Mouse (Mus musculus): ENCODE measurements around the gene Idi2. TPM values are rescaled to one million over a fixed set of nuclear protein-coding genes. Genes with fewer than 3 reads are reported as not detected.
"Not testable (repeated sequence)": the region's sequence is repeated elsewhere in the genome, so short reads cannot be mapped to it uniquely, and the experiment has no call there.

Idi2 gene
- total RNA-seq (2021), result not detected

DNA sequence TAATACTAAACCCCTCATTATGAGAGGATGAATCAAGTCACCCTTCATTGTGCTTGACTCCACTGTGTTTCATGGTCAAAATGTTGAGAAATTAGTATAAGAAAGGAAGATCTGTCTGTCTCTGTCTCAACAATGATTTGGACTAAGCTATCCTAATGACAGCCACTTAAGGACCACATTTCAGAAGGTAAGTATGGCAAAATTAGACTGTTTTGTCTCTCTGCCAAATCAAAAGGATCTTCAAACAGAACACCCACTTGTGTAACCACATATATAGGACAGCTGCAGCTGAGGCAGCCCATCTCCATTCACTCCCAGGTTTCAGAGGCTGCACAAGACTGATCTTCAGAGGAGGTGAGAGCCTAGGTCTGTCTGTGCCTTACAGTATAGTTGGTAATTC lies at the start of gene Idi2:
TSS of gene Idi2 (plus strand) at position 301 of the 400 bp plus-strand sequence.
- DNase-seq (ENCODE audit: low spot score); intact Hi-C loops (cut with DNase I): not testable (repeated sequence)

DNA sequence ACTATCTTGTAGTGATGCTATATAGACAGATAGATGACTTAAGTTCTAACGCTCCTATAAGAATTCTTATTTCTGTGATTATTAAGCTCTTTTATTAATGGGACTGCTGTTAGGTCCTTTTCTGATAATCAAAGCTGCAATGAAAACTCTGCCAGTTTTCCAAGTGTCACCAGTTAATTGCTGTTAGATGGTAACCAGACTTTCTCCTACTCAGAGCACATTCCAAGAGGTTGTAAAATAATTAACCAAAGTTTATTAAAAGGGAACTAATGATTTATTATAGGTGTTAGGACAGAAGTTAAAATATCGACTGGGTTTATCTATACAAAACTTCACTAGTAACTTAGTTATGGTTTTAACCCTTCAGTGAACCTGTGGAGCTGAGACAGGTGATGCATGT lies 46.7 kb upstream of the Idi2 start:
- intact Hi-C loops (cut with DNase I); DNase-seq (ENCODE audit: low spot score): not testable (repeated sequence)

DNA sequence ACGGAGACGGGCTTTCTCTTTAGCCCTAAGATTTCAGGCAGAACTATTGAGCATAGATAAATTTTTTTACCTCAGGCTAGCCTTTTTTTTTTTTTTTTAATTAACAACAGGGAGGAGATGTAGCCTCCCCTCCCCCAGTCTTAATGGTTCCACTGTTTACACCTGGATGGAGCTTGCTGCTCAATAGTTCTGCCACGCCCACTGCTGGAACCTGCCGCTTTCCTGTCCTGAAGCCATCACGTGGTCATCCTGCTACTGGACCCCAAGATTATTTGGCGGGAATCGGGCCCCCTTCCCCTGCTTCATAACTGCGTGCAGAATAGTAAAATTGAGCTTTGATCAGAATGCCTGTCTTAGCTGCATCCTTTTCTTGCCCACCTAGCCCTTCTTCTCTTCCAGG lies 38.8 kb upstream of the Idi2 start:
- intact Hi-C loops (cut with DNase I); DNase-seq (ENCODE audit: low spot score): not testable (repeated sequence)

DNA sequence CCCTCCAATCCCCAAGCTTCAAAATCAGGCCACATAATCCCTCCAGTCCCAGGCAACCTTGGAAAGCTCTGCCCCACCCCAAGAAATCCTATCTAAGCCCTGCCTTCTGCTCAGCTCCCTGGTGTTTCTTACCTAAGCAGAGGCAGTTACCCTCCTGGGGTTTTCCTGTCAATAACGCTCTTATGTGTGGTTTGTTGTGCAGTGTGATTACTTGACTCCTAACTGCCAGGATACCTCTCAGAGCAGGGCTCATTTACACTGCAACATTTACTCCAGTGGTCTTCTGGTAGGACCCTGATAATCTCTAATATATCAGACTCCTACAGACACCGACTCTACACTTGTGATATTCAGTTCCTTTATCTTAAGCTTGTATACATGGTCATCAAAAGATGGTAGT lies 19.2 kb upstream of the Idi2 start:
- intact Hi-C loops (cut with DNase I), result no loop called here
- no peak for DNase-seq (ENCODE audit: low spot score)

DNA sequence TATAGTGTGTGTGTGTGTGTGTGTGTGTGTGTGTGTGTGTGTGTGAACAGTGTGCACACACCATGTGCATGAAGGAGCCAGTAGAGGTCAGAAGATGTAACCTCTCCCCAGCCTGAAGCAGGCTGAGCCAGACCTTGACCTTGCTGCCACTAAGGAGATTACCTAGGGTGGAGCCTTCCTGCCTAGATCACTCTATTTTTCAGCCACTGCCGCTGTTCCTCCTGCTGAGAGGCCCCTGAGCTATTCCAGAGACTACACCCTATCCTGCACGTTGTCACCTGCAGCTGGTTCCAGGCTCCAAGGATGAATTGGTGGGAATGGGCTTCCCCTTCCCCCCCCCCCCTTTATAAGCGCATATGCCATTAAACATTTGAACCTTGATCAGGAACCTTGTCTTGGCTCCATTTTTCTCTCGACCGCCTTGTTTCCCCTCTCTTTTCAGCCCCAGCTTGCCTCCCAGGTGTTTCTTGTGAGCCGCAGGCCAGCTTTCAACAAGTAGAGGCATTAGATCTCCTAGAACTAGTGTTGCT lies 15.0 kb upstream of the Idi2 start:
- DNase-seq (ENCODE audit: low spot score); intact Hi-C loops (cut with DNase I): not testable (repeated sequence)

DNA sequence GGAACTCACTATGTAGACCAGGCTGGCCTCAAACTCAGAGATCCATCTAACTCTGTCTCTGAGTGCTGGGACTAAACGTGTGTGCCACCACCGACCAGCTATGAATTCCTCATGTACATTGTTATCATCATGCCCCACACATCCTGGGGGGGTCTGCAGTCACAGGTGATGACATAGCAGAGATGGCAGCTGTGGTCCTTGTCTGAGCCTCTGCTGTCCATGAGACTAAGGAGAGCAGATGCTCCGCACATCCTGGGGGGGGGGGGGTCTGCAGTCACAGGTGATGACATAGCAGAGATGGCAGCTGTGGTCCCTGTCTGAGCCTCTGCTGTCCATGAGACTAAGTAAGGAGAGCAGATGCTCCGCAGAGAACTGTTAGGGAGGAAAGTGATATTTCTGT lies 11.6 kb upstream of the Idi2 start:
- intact Hi-C loops (cut with DNase I); DNase-seq (ENCODE audit: low spot score): not testable (repeated sequence)

DNA sequence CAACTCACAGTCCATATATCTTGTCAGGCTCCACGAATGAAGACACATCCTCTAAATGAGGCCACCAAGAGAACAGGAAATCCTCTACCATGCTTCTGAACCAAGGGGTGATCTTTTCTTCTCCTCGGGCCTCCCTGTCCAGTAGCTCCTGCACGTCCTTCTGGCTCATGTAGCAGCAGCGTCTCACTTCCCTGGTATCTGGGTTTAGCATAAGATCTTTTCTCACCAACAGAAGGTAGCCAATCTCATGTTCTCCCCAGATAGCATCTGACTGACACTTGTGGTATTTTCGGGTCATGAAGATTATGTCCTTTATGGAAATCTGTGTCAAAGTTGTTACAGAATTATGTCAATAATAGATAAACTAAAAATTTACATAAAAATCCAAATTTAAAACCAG lies 11.0 kb upstream of the Idi2 start:
- intact Hi-C loops (cut with DNase I); DNase-seq (ENCODE audit: low spot score): not testable (repeated sequence)

DNA sequence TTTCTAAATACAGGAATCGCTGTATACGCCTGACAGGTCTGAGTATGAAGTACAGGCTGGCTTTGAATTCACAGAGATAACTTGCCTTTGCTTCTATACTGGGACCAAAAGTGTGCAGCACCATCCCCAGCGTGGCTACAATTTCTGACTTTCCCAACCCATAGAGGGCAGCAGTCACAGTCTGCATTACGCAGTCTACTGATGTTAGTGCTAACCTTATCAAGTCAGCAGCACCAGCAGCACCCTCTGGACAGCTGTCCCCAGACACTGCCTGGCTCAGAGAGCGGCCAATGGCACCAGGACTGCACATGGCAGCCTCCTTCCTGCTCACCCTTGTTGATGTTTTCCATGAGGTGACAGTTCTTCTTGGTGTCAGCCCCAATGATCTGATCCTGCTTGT lies 8.8 kb upstream of the Idi2 start:
- DNase-seq (ENCODE audit: low spot score); intact Hi-C loops (cut with DNase I): not testable (repeated sequence)

DNA sequence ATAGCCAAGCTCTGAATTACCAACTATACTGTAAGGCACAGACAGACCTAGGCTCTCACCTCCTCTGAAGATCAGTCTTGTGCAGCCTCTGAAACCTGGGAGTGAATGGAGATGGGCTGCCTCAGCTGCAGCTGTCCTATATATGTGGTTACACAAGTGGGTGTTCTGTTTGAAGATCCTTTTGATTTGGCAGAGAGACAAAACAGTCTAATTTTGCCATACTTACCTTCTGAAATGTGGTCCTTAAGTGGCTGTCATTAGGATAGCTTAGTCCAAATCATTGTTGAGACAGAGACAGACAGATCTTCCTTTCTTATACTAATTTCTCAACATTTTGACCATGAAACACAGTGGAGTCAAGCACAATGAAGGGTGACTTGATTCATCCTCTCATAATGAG lies 4.5 kb upstream of the Idi2 start, which contains the start of gene Gm9745:
TSS of gene Gm9745 (minus strand) at position 101 of the 400 bp plus-strand sequence.
- DNase-seq (ENCODE audit: low spot score); intact Hi-C loops (cut with DNase I): not testable (repeated sequence)

DNA sequence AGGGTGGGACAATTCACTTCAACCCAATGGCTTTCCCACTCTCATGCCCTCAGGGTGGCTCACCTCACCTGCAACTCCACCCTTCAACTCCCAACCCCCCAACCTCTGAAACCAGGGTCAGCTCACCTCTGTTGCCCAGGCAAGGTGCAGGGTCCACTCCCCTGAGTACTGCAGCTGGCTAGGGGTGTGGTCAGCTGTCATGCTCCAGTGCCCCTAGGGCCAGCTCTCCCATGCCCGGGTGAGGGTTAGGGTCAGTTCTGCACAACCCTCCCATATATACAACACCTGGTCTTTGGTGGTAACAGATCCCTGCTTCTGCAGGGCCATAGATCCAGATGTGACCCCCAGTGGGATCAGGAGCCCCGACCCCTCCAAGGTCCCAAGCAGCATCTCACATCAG lies 2.5 kb downstream of the Idi2 start:
- DNase-seq (ENCODE audit: low spot score); intact Hi-C loops (cut with DNase I): not testable (repeated sequence)

DNA sequence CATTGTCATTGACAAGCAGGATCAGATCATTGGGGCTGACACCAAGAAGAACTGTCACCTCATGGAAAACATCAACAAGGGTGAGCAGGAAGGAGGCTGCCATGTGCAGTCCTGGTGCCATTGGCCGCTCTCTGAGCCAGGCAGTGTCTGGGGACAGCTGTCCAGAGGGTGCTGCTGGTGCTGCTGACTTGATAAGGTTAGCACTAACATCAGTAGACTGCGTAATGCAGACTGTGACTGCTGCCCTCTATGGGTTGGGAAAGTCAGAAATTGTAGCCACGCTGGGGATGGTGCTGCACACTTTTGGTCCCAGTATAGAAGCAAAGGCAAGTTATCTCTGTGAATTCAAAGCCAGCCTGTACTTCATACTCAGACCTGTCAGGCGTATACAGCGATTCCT lies 4.2 kb downstream of the Idi2 start:
- intact Hi-C loops (cut with DNase I); DNase-seq (ENCODE audit: low spot score): not testable (repeated sequence)

DNA sequence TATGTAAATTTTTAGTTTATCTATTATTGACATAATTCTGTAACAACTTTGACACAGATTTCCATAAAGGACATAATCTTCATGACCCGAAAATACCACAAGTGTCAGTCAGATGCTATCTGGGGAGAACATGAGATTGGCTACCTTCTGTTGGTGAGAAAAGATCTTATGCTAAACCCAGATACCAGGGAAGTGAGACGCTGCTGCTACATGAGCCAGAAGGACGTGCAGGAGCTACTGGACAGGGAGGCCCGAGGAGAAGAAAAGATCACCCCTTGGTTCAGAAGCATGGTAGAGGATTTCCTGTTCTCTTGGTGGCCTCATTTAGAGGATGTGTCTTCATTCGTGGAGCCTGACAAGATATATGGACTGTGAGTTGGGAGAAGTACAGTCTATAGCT lies 6.4 kb downstream of the Idi2 start:
- DNase-seq (ENCODE audit: low spot score); intact Hi-C loops (cut with DNase I): not testable (repeated sequence)

DNA sequence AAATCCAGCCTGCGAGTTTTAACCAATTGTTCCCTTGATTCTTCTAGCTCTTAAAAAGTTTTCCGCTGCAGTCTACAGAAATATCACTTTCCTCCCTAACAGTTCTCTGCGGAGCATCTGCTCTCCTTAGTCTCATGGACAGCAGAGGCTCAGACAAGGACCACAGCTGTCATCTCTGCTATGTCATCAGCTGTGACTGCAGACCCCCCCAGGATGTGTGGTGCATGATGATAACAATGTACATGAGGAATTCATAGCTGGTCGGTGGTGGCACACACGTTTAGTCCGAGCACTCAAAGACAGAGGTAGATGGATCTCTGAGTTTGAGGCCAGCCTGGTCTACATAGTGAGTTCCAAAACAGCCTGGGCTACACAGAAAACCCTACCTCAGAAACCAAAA lies 6.9 kb downstream of the Idi2 start:
- DNase-seq (ENCODE audit: low spot score); intact Hi-C loops (cut with DNase I): not testable (repeated sequence)

DNA sequence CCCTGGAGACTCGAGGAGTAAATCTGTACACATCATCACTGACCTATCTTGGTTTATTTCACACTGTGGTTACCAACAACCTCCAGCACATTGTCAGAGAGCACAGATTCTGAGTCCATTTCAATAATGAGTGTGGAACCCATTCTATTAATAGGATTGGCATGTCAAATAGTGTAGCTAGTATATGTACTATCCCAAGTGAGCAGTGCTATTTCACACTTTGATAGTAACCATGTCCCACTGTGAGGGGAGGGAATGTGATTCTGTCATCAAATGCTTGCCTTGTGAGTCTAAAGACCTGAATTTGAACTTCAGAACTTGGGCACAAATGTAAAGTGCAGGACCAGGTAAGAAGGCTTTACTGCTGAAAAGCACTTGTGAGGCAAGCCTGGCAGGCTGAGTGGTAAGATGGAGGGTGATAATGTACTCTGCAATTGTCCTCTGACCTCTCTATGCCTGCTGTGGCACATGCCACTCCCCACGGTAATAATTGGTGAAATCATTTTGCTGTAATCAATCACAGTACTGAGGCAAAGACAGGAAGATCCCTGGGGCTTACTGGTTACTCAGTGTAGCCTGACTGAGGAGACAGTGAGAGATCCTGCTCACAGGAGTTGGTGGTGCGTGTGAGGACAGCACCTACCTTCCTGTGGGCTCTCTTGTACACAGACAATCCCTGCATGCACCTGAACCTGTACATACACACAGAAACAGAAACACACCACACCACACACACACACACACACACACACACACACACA lies 8.6 kb downstream of the Idi2 start:
- intact Hi-C loops (cut with DNase I); DNase-seq (ENCODE audit: low spot score): not testable (repeated sequence)

DNA sequence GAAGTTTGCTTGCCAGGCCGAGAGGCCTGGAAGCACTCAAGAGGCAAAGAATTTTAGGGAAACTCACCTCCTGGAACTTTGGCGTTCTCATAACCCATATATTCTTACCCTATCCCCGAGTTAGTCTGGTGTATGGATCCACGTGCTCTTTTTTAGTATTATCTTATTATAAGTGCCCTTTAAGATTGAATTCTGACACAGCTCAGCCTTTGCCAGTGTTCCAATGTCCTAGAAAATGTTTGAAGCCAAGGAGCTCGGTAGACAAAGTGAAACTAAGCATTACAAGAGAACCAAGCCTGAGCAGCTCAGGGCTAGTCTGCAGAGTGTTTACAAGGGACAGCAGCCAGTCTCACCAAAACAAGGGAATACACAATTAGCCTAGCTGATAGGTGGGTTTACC lies 9.6 kb downstream of the Idi2 start:
- intact Hi-C loops (cut with DNase I); DNase-seq (ENCODE audit: low spot score): not testable (repeated sequence)

DNA sequence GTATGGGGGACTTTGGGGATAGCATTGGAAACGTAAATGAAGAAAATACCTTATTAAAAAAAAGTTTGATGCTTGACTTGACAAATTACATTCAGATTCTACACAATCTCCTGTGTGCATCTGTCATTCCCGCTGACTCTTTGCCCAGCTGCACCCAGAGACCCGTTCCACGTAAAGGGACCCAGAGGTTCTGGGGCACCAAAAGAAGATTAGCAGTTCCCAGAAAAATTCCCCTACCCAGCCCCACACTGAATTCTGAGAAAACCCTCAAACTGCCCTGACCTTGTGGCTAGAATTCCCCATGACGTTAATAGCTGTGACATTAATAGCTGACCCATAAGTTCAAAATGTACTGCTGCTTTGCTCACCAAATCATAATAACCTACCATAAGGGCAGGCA lies 12.6 kb downstream of the Idi2 start:
- no peak for DNase-seq (ENCODE audit: low spot score)
- intact Hi-C loops (cut with DNase I), result no loop called here

DNA sequence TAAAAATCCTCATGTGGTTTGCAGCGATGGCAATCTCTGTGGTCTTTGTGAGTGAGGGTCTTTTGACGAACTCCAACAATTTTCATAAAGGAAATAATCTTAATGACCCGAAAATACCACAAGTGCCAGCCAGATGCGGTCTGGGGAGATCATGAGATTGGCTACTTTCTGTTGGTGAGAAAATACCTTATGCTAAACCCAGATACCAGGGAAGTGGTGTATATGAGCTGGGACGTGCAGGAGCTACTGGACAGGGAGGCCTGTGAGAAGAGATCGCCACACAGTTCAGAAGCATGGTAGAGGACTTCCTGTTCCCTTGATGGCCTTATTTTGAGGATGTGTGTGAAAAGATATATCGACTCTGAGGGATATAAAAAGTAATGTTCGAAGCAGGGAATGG lies 15.1 kb downstream of the Idi2 start:
- intact Hi-C loops (cut with DNase I), result no loop called here
- no peak for DNase-seq (ENCODE audit: low spot score)

DNA sequence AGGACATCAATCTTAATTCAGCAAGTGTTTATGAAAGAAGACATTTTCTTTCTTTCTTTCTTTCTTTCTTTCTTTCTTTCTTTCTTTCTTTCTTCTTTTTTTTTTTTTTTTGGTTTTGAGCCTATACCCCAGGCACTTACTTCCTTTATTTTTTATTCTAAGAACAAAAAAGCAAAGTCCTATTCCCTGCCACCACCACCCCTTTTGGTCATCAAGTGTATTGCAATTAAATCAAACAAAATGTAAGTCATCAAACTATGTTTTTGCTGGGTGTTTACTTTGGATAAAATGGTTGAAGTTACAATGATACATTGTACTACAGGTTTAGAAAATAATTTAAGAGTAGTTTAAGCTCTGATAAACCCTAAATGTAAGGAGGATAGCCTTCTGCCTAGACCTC lies 19.7 kb downstream of the Idi2 start:
- no peak for DNase-seq (ENCODE audit: low spot score)
- intact Hi-C loops (cut with DNase I), result no loop called here

DNA sequence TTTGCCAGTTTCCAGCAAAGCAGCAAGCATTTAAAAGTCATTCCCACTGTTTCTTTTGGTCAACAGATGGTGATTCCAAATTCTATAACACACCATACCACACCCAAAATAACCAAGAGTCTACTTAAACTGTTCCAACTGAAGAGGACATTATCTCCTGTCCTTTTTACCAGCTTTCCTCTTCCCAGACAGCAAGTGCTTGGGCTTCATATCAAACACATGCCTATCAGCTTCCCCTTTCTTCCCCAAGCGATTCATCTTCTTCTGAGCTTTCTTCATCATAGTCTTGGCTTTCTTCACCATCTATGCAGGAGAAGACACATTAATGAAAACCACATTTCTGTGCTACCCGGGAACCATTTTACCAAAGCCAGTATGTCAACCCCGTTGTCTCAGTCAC lies 20.3 kb downstream of the Idi2 start:
- intact Hi-C loops (cut with DNase I), result no loop called here

DNA sequence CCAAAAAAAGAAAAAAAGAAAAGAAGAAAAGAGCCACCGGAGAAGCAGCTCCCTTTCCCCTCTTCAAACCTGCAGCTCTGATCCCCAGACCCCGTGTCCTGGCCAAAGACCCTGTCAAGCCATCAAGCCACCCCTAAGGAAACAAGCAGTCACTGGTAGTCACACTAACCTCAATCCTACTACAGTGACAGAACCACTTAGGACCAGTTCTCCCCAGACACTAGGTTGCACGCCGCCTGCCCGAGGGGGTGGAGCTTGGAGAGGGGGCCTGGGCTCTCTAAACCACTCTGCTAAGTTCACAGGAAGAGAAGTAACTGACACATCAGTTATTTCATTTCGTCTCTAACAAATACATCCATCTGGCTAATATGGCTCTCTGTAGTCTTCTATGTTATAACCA lies 39.6 kb downstream of the Idi2 start:
- intact Hi-C loops (cut with DNase I), result loop anchor here (10.0 kb wide), 4 partner anchors 107 to 773 kb away; partner anchors contain the start of genes Idi1 and Zmynd11
- no peak for DNase-seq (ENCODE audit: low spot score)

More for the DNA sequence above, 20.3 kb downstream of the Idi2 start:
- no peak for DNase-seq (ENCODE audit: low spot score)
